Mouse (Mus musculus) adrenal gland, postnatal 4 days (tissue): Measurements from ENCODE around the gene Slc9a9. TPM values are rescaled to one million over a fixed set of nuclear protein-coding genes. Genes with fewer than 3 reads are reported as not detected.

Experiments
- DNase-seq, 2 experiments: peaks; one replicate each; pipeline ENCODE4 v3.0.0; 2021 to 2022; ENCODE audit warnings: low spot score in 2 of 2, mixed read lengths in 2 of 2
- total RNA-seq, 2 experiments: library from RNA; stranded (reverse); gene quantifications; 2 replicates each; pipeline ENCODE4 v1.2.3; 2021

The Slc9a9 gene
- total RNA-seq, 2 experiments from 2014 or later = 3.4 to 4.4 TPM

GRCm38 (mm10) chr9:95188362-95189217 lies 518.9 kb downstream of the Slc9a9 start:
- no peak for DNase-seq

GRCm38 (mm10) chr9:95189218-95189605 lies 519.5 kb downstream of the Slc9a9 start:
- no peak for DNase-seq

- no peak for DNase-seq
These were observed 521.7 kb downstream of the Slc9a9 start for GRCm38 (mm10) chr9:95191442-95191841.

GRCm38 (mm10) chr9:95192901-95193532 lies 523.3 kb downstream of the Slc9a9 start:
- no peak for DNase-seq

GRCm38 (mm10) chr9:95193672-95194071 lies 524.0 kb downstream of the Slc9a9 start:
- no peak for DNase-seq

- DNase-seq = no peak
These were observed 524.4 kb downstream of the Slc9a9 start for GRCm38 (mm10) chr9:95194158-95194557.

GRCm38 (mm10) chr9:95207661-95208060 lies 538.0 kb downstream of the Slc9a9 start:
- DNase-seq = no peak

GRCm38 (mm10) chr9:95208681-95209080 lies 539.0 kb downstream of the Slc9a9 start:
- no peak for DNase-seq

- DNase-seq = peak in 1 of 2 experiments; percentile 34
These were observed 550.3 kb downstream of the Slc9a9 start for GRCm38 (mm10) chr9:95220009-95220408.

GRCm38 (mm10) chr9:95221310-95221709 lies 551.6 kb downstream of the Slc9a9 start:
- DNase-seq = no peak

- no peak for DNase-seq
These were observed 557.3 kb downstream of the Slc9a9 start for GRCm38 (mm10) chr9:95226986-95227385.

- DNase-seq = no peak
These were observed 558.4 kb downstream of the Slc9a9 start for GRCm38 (mm10) chr9:95228123-95228522.

GRCm38 (mm10) chr9:95229147-95229546 lies 559.4 kb downstream of the Slc9a9 start:
- no peak for DNase-seq

- no peak for DNase-seq
These were observed 570.2 kb downstream of the Slc9a9 start for GRCm38 (mm10) chr9:95239900-95240299.

GRCm38 (mm10) chr9:95242628-95243195 lies 573.0 kb downstream of the Slc9a9 start:
- no peak for DNase-seq

GRCm38 (mm10) chr9:95254162-95254561 lies 584.5 kb downstream of the Slc9a9 start:
- no peak for DNase-seq

- no peak for DNase-seq
These were observed 586.1 kb downstream of the Slc9a9 start for GRCm38 (mm10) chr9:95255844-95256243.

- DNase-seq = no peak
These were observed 587.1 kb downstream of the Slc9a9 start for GRCm38 (mm10) chr9:95256680-95257316.

GRCm38 (mm10) chr9:95262851-95263250 lies 593.1 kb downstream of the Slc9a9 start:
- no peak for DNase-seq

- DNase-seq = no peak
These were observed 594.3 kb downstream of the Slc9a9 start for GRCm38 (mm10) chr9:95263867-95264509.

- no peak for DNase-seq
These were observed 596.5 kb downstream of the Slc9a9 start for GRCm38 (mm10) chr9:95266179-95266578.
